Mouse (Mus musculus): ENCODE results near the gene Rpl10a. TPM values are rescaled to one million over a fixed set of nuclear protein-coding genes. Genes with fewer than 3 reads are reported as not detected.
"Not testable (repeated sequence)": the region's sequence is repeated elsewhere in the genome, so short reads cannot be mapped to it uniquely, and the experiment has no call there.

Gene Rpl10a
- total RNA-seq, 2 experiments from 2014 or later, result 392 TPM

DNA sequence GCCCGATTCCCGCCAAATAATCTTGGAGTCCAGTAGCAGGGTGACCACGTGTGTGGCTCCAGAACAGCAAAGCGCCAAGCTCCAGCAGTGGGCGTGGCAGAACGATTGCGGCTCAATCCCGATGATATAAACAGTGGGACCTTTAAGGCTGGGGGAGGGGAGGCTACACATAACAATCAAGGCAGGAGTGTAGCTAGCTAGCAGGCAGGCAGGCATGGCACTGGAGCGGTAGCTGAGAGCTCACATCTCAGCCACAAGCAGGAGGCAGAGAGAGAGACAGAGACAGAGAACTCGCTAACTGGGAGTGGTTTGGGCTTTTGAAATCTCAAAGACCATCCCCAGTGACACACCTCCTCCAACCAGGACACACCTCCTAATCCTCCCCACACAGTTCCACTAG lies 23.1 kb upstream of the Rpl10a start:
- intact Hi-C loops (cut with DNase I), result loop anchor here (10.0 kb wide), 1 partner anchor 220 kb away; the partner anchor contains the start of gene Tcp11
- no peak for DNase-seq

DNA sequence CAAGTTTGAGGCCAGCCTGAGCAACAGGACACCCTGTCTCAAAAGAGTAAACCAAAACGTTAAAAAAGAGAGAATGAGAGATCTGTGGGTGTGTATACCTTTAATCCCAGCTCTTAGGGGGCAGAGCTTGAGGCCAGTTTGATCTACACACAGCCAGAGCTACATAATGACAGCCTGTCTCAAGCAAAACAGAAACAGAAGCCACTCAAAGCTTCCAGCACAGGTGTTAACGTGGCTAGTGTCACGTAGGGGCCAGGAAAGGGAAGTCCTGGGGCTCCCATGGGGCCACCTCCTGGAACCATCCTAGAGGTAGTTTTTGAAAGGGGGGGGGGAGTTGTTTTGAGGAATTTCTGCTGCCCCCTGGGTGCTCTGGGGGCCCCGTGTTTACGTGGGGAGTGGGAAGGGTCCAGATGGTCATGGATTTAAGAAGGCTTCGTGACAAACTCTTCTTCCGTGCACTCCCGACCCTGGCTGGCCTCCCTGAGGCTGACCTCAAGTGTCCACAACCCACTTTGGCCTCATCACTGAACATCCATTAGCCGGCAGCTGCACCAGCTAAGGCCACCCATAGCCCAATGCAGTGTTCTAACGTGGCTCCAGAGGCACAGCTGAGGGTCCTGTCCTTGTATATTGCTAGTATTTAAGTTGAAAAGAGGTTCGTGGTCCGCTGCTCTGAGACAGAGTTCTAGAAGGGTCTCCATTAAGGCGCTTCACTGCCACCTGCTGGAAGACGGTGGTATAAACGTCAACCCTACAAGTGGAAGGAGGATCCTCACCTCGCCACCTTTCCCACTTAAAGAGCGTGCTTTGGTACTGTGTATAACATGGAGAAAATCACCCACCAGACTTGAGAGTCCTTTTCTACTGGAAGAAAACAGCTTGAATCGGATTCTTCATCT lies 19.7 kb upstream of the Rpl10a start:
- intact Hi-C loops (cut with DNase I), result loop anchor here (1.0 to 10.0 kb wide), 3 partner anchors 76 to 224 kb away; partner anchors contain the start of genes Ppard and Tcp11
- peak; percentile 93 to 97 for DNase-seq

DNA sequence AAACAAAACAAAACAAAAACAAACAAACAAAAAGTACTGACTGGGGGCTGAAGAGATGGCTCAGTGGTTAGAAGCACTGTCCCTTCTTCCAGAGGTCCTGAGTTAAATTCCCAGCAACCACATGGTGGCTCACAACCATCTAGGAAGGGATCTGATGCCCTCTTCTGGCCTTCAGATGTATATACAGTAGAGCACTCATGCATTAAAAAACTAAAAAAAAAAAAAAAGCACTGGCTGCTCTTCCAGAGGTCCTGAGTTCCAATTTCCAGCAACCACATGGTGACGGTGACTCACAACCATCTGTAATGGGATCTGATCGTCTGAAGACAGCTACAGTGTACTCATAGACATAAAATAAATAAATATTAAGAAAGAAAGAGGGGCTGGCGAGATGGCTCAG lies 17.4 kb upstream of the Rpl10a start:
- DNase-seq, result no peak
- intact Hi-C loops (cut with DNase I), result no loop called here

DNA sequence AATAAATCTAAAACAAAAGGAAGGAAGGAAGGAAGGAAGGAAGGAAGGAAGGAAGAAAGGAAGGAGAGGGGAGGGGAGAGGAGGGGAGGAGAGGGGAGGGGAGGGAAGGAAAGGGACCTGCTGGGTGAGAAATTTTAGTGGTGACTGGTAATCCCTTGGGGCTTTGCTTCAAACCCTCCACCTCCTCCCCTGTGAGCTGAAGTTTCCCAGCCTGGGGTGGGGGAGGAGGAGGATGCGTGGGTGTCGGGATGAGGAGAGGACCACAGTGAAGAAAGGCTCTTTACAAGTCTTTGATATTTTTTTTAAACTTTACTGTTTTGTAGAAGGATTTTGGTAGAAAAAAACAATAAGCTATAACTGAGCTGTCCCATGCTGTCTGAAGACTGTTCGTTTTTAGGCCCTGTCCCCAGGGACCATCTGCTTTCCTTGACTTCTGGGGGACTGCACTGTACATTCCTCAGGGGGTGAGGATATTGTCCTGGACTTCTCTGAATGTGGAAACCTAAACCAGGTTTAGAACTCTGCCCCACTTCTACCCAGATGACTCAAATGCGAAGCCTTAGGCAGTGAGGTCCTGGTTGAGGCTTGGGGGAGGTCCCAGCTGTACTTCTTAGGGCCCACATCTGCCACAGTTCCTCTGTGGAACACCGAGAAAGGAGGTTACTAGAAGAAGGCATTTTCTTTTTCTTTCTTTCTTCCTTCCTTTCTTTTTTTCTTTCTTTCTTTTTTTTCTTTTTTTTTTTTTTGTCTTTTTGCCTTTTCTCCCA lies 16.7 kb upstream of the Rpl10a start:
- intact Hi-C loops (cut with DNase I), result no loop called here

DNA sequence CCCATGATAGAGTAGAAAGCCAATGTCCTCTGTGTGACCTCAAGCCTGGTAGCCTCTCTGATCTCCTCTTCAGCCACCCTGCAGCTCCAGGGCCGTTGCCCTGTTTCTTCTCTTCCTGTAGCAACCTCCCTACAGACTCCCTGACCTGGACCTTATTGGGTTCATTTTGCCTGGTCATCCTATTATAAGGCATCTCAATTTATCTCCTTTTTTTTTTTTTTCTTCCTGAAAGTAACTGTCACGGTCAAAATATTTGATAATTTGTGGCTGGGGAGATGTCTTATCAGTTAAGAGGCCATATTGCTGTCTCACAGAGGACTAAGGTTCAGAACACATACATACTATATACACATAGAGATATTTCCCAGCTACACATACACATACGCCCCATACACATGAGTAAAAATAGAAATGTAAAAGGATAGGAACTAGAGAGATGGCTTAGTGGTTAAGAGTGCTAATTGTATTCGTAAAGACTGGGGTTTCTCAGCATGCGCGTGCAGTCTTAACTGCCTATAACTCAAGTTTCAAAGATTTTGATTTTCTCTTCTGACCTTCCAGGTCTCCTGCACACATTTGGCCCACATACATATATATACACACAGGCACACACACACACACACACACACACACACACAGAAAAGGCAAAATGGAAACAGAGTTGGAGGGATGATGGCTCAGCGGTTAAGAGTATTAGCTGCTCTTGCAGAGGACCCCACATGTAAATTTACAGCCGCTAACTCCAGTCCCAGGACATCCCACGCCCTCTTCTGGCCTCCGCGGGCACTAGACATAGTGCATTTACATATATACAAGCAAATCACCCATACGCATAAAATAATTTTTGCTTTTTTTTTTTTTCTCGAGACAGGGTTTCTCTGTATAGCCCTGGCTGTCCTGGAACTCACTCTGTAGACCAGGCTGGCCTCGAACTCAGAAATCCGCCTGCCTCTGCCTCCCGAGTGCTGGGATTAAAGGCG lies 15.7 kb upstream of the Rpl10a start:
- intact Hi-C loops (cut with DNase I), result no loop called here
- peak in 1 of 2 experiments; percentile 39 for DNase-seq

More for the DNA sequence above, 16.7 kb upstream of the Rpl10a start:
- no peak for DNase-seq

DNA sequence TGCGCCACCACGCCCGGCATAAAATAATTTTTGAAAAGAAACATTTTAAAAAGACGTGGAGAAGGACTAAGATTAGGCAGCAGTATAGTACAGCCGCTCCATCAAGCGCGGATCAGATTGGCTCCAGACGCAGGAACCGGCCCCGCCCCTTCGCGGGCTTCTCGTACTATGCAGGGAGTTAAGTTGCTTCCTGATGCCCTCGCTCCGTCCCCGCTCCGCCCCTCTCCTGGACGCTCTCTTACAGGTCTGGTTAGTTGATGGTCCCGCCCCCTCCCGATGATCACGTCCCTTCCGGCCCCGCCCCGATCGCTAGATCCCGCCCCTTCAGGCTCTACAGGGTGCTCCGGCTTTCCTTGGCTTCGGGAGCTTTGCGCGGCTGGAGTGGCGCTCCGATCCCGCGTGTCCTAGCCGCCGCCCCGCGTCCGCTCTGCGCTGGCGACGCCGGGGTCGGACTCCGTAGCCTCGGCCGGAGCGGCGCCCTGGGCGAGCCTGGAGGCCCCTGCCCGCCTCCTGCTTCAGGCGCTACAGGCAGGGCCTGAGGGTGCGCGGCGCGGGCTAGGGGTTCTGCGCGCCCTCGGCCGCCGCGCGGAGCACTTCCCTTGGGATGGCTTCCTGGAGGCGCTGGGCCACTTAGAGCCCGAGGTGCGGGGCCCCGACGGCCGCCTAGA lies 14.9 kb upstream of the Rpl10a start, which contains the start of gene Fance:
Gene Fance, plus strand, starts transcription at position 308 of the 668 bp plus-strand sequence.
- intact Hi-C loops (cut with DNase I), result no loop called here
- peak; percentile 89 to 92 for DNase-seq

DNA sequence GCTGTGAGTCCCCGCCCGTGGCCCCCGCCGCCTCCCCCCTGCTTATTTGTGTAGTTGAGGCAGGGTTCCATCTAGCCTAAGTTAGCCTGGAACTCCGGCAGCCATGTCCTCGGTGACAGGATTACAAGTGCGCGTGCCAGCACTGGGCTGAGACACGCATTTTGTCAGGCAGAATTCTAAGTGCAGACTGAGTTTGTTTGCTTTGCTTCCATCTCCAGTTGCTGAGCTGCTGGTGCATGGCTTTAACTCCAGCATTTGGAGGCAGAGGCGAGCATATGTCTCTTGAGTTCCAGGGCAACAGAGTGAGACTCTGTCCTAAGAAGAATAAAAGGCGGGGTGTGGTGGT lies 14.4 kb upstream of the Rpl10a start:
- intact Hi-C loops (cut with DNase I), result no loop called here
- DNase-seq, result no peak

DNA sequence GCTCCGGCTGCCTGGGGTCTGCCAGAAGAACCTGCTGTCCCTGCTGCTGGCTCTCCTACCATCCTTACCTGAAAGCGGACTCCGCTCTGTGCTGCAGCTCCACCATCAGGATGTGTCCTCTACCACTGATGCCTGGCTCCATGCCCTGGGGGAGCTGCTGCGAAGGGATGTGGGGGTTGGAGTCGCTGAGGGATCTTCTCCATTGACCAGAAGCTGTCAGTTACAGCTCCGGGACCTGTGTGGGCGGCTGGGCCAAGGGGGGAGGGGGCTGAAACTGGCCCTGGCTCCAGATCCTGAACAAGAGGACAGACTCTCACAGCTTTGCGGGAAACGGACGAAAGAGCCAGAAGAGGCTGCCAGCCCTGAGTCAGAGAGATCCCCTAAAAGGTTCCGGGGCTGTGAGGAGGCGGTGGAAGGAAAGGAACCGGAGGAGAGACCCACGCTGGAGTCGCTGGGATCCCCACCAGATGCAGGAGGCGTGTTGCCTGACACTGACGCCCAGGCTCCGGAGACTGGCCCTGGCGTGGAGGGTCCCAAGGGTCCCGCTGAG lies 12.6 kb upstream of the Rpl10a start:
- intact Hi-C loops (cut with DNase I), result loop anchor here (1.0 kb wide), 1 partner anchor 12 kb away; no protein-coding TSS in a partner anchor
- no peak for DNase-seq

DNA sequence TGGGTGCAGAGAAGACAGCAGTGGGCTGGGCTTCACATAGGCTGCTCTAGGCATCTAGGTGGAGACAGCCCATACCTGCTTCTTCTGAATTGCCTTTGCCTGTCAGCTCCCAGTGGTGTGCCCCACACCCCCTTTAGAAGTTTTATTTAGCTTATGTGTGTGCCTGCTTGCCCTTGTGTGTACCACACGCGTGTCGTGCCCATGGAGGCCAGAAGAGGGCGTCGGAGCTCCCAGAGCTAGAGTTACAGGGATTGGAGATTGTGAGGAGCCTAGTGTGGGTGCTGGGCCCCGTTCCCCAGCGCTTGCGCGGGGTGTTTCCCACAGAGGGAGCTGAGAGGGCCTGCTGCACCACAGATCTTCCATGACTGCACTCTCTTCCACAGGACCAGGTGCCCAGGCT lies 11.8 kb upstream of the Rpl10a start:
- intact Hi-C loops (cut with DNase I), result no loop called here
- no peak for DNase-seq

DNA sequence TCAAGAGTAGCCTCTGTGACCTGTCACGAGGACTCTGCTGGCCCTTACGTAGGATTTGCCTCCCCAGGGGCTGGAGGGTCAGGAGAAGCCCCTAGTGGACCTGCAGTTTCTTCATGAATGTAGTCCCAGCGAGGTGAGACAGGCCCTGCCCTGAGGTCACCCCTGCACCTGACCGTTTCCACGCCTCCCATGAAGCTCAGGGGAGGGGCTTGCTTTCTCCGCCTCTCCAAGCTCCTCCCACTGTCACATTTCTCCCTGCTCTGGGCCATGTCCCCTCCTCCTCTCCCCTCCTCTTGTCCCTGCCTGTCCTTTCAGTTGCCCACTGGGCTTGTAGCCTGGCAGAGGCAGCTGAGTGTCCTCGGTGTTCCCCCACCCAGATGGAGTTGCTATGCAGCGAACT lies 11.2 kb upstream of the Rpl10a start:
- DNase-seq, result no peak
- intact Hi-C loops (cut with DNase I), result no loop called here

DNA sequence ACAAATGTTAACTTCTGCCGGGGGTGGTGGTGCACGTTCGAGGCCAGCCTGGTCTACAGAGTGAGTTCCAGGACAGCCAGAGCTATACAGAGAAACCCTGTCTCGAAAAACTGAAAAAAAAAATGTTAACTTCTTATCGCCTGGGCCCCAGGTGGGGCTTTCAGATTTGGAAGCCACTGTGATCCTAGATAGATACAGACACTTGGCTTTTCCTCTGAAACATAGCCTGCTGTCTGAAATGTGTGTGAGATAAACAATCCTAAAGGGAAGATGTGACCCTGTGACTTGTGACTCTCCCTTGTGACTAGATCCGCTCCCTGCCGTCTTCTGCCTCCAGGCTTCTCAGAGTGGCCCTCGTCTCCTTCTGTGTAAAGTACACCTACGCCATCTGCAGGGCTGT lies 10.5 kb upstream of the Rpl10a start:
- intact Hi-C loops (cut with DNase I), result no loop called here
- DNase-seq, result no peak

DNA sequence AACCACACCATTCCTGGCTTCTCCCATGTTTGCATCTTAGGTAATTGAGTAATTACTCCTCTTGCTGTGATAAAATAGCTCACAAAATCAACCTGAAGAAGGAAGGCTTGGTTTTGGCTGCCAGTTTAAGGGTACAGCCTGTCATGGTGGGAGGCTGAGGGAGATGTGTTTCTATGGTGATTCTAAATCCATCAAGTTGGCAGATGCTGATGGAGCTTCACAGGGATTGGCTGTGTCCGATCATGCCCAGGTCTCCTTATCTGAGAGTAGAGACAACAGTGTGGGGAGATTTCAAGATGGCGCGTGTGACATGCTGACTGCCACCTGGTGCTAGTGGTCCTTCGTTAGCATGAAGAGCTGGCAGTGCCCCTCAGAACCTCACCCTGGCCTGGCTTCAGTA lies 6.6 kb upstream of the Rpl10a start:
- intact Hi-C loops (cut with DNase I), result no loop called here
- no peak for DNase-seq

DNA sequence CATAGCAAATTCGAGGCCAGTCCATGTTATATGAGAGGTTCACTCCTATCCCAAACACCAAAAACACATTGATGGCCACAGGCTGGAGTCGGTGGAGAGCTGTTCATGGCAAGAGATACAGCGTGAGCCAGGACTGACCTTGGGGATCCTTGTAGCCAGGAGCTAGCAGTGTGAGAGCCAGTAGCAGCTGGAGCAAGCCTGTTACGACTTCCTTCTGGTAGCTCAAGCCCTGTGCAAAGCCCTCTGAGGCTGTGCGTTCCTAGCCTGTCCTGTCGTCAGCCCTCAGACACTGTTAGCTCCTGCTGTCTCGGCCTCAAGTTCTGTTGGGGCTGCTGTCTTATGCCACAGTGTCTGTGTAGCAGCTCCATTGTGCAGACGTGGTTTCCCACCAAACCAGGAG lies 4.5 kb upstream of the Rpl10a start:
- intact Hi-C loops (cut with DNase I), result no loop called here

DNA sequence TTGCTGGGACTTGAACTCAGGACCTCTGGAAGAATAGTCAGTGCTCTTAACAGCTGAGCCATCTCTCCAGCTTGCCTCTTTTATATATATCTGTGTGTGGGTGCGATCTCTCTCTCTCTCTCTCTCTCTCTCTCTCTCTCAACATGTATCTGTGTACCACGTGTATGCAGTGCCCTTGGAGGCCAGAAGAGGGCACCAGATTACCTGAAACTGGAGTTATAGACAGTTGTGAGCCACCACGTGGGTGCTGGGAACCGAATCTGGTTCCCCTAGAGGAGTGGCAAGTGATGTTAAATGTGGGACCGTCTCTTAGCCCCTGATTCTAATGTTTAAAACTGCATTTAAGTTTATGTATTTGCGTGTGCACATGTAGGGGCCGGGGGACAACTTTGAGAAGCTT lies 3.9 kb upstream of the Rpl10a start:
- intact Hi-C loops (cut with DNase I); DNase-seq: not testable (repeated sequence)

More for the DNA sequence above, 4.5 kb upstream of the Rpl10a start:
- DNase-seq, result no peak

DNA sequence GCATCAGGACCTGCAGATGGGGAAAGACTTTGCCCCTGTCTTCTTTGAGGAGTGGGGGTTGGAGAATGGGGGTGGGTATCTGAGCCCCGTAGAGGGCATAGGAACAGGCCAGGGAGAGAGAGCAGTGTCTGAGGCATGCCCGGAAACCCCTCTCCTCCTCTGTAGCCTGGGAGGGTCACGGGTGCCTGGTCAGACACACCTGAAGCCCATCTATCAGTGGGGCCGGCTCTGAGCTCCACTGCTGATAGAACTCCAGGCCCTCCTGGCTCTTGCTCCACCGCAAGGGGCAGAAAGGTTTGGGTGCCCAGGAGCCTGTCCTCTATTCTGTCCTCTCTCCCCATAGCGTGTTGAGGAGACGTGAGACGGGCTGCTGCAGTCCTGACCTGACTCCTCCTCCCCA lies 2.5 kb upstream of the Rpl10a start:
- DNase-seq, result no peak
- intact Hi-C loops (cut with DNase I), result no loop called here

DNA sequence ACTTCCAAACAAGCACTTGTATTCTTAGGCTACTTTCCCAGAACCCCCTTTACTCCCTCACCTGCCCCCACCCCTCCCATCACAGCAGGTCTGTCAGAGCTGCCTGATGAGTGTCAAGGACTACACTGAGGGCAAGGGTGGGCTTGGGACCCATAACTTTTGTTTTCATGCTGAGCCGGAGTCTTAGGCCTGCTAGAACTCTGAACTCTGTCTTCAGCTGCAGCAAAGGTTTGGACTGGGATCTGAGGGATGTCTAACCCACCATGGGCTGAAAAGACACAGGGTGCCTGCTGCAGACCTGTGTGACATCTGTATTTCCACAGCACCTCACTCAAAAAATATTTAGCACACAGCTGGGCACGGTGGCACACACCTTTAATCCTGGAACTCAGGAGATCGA lies 1.3 kb upstream of the Rpl10a start:
- no peak for DNase-seq
- intact Hi-C loops (cut with DNase I), result loop anchor here (1.0 kb wide), 1 partner anchor 12 kb away; no protein-coding TSS in a partner anchor

DNA sequence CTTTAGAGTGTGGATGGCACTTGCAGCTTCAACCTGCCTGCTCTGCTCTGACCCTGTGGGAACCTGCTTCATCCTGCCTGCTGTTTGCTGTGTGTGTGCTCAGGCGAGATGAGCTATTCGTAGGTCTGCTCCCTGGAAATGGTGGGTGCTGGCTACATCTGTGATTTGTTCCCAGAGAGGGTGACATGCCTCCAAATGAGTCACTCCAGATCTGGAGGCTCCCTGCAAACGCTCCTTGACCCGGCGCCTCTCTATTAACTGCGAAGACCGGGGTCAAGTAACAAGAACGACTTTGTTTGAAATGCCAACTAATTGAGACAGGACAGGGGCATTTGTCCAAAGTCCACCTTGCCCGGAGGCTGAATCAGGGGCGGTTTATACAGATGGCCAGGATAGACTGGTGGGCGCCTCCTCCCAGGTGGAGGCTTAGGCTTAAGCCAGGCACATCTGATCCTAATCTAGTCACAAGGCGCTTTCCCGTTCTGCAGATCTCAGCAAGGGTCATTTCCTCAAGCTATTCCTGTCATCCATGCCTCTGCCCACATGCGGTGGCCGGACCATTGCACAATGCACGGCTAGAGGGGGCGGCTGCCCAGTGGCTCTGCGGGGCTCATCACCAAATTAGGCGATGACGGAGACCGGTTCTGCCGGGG lies 472 bp upstream of the Rpl10a start:
- intact Hi-C loops (cut with DNase I), result loop anchor here (1.0 to 2.0 kb wide), 2 partner anchors 12 to 41 kb away; no protein-coding TSS in a partner anchor
- DNase-seq, result no peak

DNA sequence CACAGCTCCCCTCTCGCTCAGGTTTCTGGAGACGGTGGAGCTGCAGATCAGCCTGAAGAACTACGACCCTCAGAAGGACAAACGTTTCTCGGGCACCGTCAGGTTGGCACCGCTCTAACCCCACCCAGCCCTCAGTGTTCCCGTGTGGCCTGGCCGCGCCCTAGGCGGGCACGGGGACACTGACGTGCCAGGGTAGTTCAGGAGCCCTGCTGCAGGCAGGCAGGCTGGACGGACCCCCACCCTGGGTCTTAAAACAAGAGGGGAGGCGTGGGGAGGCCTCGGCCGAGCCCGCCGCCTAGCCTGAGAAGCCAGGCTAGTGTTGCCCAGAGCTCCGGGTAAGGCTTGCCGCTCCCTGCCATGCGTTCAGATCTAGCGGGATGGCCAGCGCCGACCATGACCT lies 675 bp downstream of the Rpl10a start:
- intact Hi-C loops (cut with DNase I), result loop anchor here (2.0 kb wide), 1 partner anchor 40 kb away; no protein-coding TSS in a partner anchor
- DNase-seq, result peak in 1 of 2 experiments; percentile 43

Measured in heart, postnatal 36 days (tissue).